In genomic region chr4:55338905-55339304, GRCm38 (mm10) we compare ENCODE assay signal across 28 mouse cellular contexts. TPM values are rescaled to one million over a fixed set of nuclear protein-coding genes. Genes with fewer than 3 reads are reported as not detected.
A peak's percentile ranks its signal among the peaks of the same experiment; 100 is the strongest.
DNase-seq lines count a peak whose midpoint lies in the region; ATAC-seq and TF ChIP-seq lines count a peak whose summit lies in the region.
"Had no signal": no experiment of that assay in that cellular context is flagged by ENCODE, and none has a peak within 500 bp of the region (broad histone marks: within the 10 kb centered on the region; RNA-seq: fewer than 3 reads in every experiment).

No protein-coding gene starts in this region.

- no peak for TF ChIP-seq CTCF in MEL (IDR thresholded peaks at IDR 0.05 in 2 of 3, conservative IDR thresholded peaks at IDR 0.05 in 1 of 3; ENCODE audit: control insufficient read depth in 1 of 3, insufficient read depth in 1 of 3, low read depth in 2 of 3, low read length in 3 of 3, poor library complexity in 1 of 3, severe bottlenecking in 1 of 3)

- TF ChIP-seq EP300 in MEL (IDR thresholded peaks at IDR 0.05; ENCODE audit: low read depth in 1 of 2, low read length in 2 of 2), result peak; percentile 35 to 39; a peak in 1 of 4 replicates

- H3K4me1 ChIP-seq in MEL (ENCODE audit: control insufficient read depth in 1 of 2, insufficient read depth in 2 of 2, low read length in 2 of 2), result peaks cover 14 to 22% of the 10 kb centered on the region in 2 experiments
- H3K4me1 ChIP-seq in liver, embryonic 13.5 days (replicated peaks), result peaks cover 39% of the 10 kb centered on the region
- peaks cover 16% of the 10 kb centered on the region for H3K4me1 ChIP-seq in liver, embryonic 16.5 days (ENCODE audit: control insufficient read depth, low read depth, low read length)
- H3K4me1 ChIP-seq: embryonic facial prominence, embryonic 10.5 days; embryonic facial prominence, embryonic 13.5 days; forebrain, embryonic 10.5 days; forebrain, embryonic 13.5 days; hindbrain, embryonic 10.5 days; hindbrain, embryonic 13.5 days had no signal

- WGBS in liver, embryonic 13.5 days (ENCODE audit: insufficient replicate concordance), result 19% methylated on average over 1 of the region's 1 CpGs
- WGBS in liver, embryonic 16.5 days (ENCODE audit: insufficient replicate concordance), result 29% methylated on average over 1 of the region's 1 CpGs

- DNase-seq in MEL (ENCODE audit: low read depth, low spot score), result no peak
- peak; percentile 51 for DNase-seq in c-Kit-positive CD71-positive TER-119-positive erythroid progenitor cells, embryonic 14.5 days (ENCODE audit: low spot score)
- DNase-seq in liver, embryonic 13.5 days, result no peak
- DNase-seq in kidney, adult 8-10 months, result no peak
- no peak for DNase-seq in layer of hippocampus, adult 9-11 months
- no peak for DNase-seq in right cerebral cortex, postnatal 25 days
- DNase-seq: adrenal gland, postnatal 10 days; adrenal gland, postnatal 36 days; cerebellum, adult 11 months; cerebellum, adult 8-10 months; cerebellum, postnatal 10 days; cerebellum, postnatal 36 days; embryo, embryonic 11 days; gastrocnemius, postnatal 10 days; gastrocnemius, postnatal 36 days had no signal

- H3K27me3 ChIP-seq in MEL (ENCODE audit: control insufficient read depth in 1 of 2, insufficient read depth in 2 of 2, low read length in 2 of 2), result no peaks in the 10 kb centered on the region
- H3K27me3 ChIP-seq in liver, embryonic 13.5 days, result no peaks in the 10 kb centered on the region
- no peaks in the 10 kb centered on the region for H3K27me3 ChIP-seq in liver, embryonic 16.5 days (ENCODE audit: control insufficient read depth, insufficient read depth, low read depth, low read length)
- H3K27me3 ChIP-seq: embryonic facial prominence, embryonic 13.5 days; forebrain, embryonic 13.5 days; hindbrain, embryonic 13.5 days had no signal

- no peak overlapping the region for H3K9ac ChIP-seq in MEL (ENCODE audit: control insufficient read depth, low read depth, low read length, poor library complexity, severe bottlenecking)
- H3K9ac ChIP-seq in liver, embryonic 13.5 days, result no peak overlapping the region
- H3K9ac ChIP-seq in liver, embryonic 16.5 days (ENCODE audit: low read depth, low read length), result no peak overlapping the region
- H3K9ac ChIP-seq: embryonic facial prominence, embryonic 13.5 days; forebrain, embryonic 13.5 days; hindbrain, embryonic 13.5 days had no signal

- no peak overlapping the region for H3K4me3 ChIP-seq in MEL (ENCODE audit: control insufficient read depth in 1 of 2, insufficient read depth in 1 of 2, low read depth in 2 of 2, low read length in 2 of 2)
- no peak overlapping the region for H3K4me3 ChIP-seq in liver, embryonic 13.5 days (replicated peaks)
- no peak overlapping the region for H3K4me3 ChIP-seq in liver, embryonic 16.5 days (ENCODE audit: low read depth, low read length)
- H3K4me3 ChIP-seq: embryonic facial prominence, embryonic 10.5 days; embryonic facial prominence, embryonic 13.5 days; forebrain, embryonic 10.5 days; forebrain, embryonic 13.5 days; hindbrain, embryonic 10.5 days; hindbrain, embryonic 13.5 days had no signal

- no peak overlapping the region for H3K27ac ChIP-seq in MEL (ENCODE audit: control insufficient read depth, low read depth, low read length)
- H3K27ac ChIP-seq in liver, embryonic 13.5 days, result no peak overlapping the region; the same call in 1 of the 2 replicates
- no peak overlapping the region; the same call in 1 of the 2 replicates for H3K27ac ChIP-seq in liver, embryonic 16.5 days (ENCODE audit: low read length)
- H3K27ac ChIP-seq: embryonic facial prominence, embryonic 10.5 days; embryonic facial prominence, embryonic 13.5 days; forebrain, embryonic 10.5 days; forebrain, embryonic 13.5 days; hindbrain, embryonic 10.5 days; hindbrain, embryonic 13.5 days had no signal

- H3K9me3 ChIP-seq in MEL (replicated peaks; ENCODE audit: insufficient read depth, low read length), result no peaks in the 10 kb centered on the region
- no peaks in the 10 kb centered on the region for H3K9me3 ChIP-seq in liver, embryonic 13.5 days (replicated peaks)
- H3K9me3 ChIP-seq in liver, embryonic 16.5 days (replicated peaks; ENCODE audit: control insufficient read depth, low read length), result no peaks in the 10 kb centered on the region
- H3K9me3 ChIP-seq: embryonic facial prominence, embryonic 10.5 days; embryonic facial prominence, embryonic 13.5 days; forebrain, embryonic 10.5 days; forebrain, embryonic 13.5 days; hindbrain, embryonic 10.5 days; hindbrain, embryonic 13.5 days had no signal

- H3K36me3 ChIP-seq in MEL (ENCODE audit: control insufficient read depth in 1 of 2, insufficient read depth in 2 of 2, low read length in 2 of 2), result peaks cover 0 to 23% of the 10 kb centered on the region in 2 experiments; a peak in 2 of 4 replicates
- H3K36me3 ChIP-seq in liver, embryonic 13.5 days, result no peaks in the 10 kb centered on the region
- H3K36me3 ChIP-seq in liver, embryonic 16.5 days (ENCODE audit: control insufficient read depth, insufficient read depth), result no peaks in the 10 kb centered on the region
- H3K36me3 ChIP-seq: embryonic facial prominence, embryonic 10.5 days; embryonic facial prominence, embryonic 13.5 days; forebrain, embryonic 10.5 days; hindbrain, embryonic 10.5 days; hindbrain, embryonic 13.5 days had no signal

- ATAC-seq in liver, embryonic 13.5 days (ENCODE audit: low read depth), result peak; percentile 52; the same call in 1 of the 2 replicates
- 0 out of 2 replicates have a peak, but pooled peaks have one; percentile 35 for ATAC-seq in liver, embryonic 16.5 days (ENCODE audit: low read depth)
- ATAC-seq in erythroblast, adult 5-6 weeks (replicated peaks; ENCODE audit: low FRiP score, poor library complexity, severe bottlenecking), result no peak
- ATAC-seq: activated CD4-positive, CD25-positive, alpha-beta regulatory T cell, adult 4 months; CD4-positive, CD25-positive, alpha-beta regulatory T cell, adult 4 months; forebrain, embryonic 13.5 days; forebrain, embryonic 16.5 days; hindbrain, embryonic 16.5 days had no signal

- H3K4me2 ChIP-seq in liver, embryonic 13.5 days, result no peak overlapping the region
- no peak overlapping the region; the same call in 1 of the 2 replicates for H3K4me2 ChIP-seq in liver, embryonic 16.5 days (ENCODE audit: low read depth, low read length)
- H3K4me2 ChIP-seq: embryonic facial prominence, embryonic 13.5 days; forebrain, embryonic 13.5 days; heart, embryonic 11.5 days; hindbrain, embryonic 13.5 days had no signal

- no peaks in the 10 kb centered on the region for H3K79me2 ChIP-seq in MEL (ENCODE audit: control insufficient read depth, insufficient read depth, low read length, poor library complexity)

- no peak for TF ChIP-seq POLR2A in MEL (IDR thresholded peaks at IDR 0.05; ENCODE audit: control insufficient read depth in 1 of 2, insufficient read depth in 1 of 2, low read depth in 1 of 2, low read length in 2 of 2, poor library complexity in 1 of 2)

- no peak for TF ChIP-seq RAD21 in MEL (IDR thresholded peaks at IDR 0.05; ENCODE audit: low read depth, low read length)

TF ChIP-seq in MEL, 35 proteins besides CTCF, POLR2A, EP300 and RAD21:
- TF ChIP-seq SIN3A (IDR thresholded peaks at IDR 0.05; ENCODE audit: low read length) (no peak), MAFK (IDR thresholded peaks at IDR 0.05; ENCODE audit: borderline replicate concordance, low read depth, low read length) (no peak), TCF12 (IDR thresholded peaks at IDR 0.05; ENCODE audit: low read depth, low read length) (peak; percentile 25; the same call in 1 of the 2 replicates), ZKSCAN1 (IDR thresholded peaks at IDR 0.05; ENCODE audit: low read depth, low read length) (no peak), CHD2 (IDR thresholded peaks at IDR 0.05; ENCODE audit: low read length) (no peak), CHD1 (IDR thresholded peaks at IDR 0.05; ENCODE audit: low read depth, low read length) (no peak), TBP (IDR thresholded peaks at IDR 0.05; ENCODE audit: low read depth, low read length) (no peak), MYC (IDR thresholded peaks at IDR 0.05; ENCODE audit: low read depth, low read length) (no peak), KAT2A (conservative IDR thresholded peaks at IDR 0.05; ENCODE audit: low read depth, low read length) (no peak), TAL1 (IDR thresholded peaks at IDR 0.05; ENCODE audit: low read length) (no peak), GABPA (IDR thresholded peaks at IDR 0.05; ENCODE audit: low read depth, low read length) (no peak), MAZ (IDR thresholded peaks at IDR 0.05; ENCODE audit: low read depth, low read length) (no peak), USF1 (IDR thresholded peaks at IDR 0.05; ENCODE audit: low read depth, low read length) (no peak), ZNF384 (IDR thresholded peaks at IDR 0.05; ENCODE audit: low read depth, low read length) (no peak), GATA1 (IDR thresholded peaks at IDR 0.05; ENCODE audit: low read depth, low read length) (peak; percentile 43), MXI1 (IDR thresholded peaks at IDR 0.05; ENCODE audit: low read depth, low read length) (no peak), HCFC1 (IDR thresholded peaks at IDR 0.05; ENCODE audit: low read depth, low read length) (no peak), UBTF (IDR thresholded peaks at IDR 0.05; ENCODE audit: borderline replicate concordance, insufficient read depth, low read depth, low read length) (no peak)

RNA-seq across cellular contexts. Expression of gene Rad23b, which starts 10.9 kb away (rescaled TPM):
- 193 and 200 TPM in 2 replicates for total RNA-seq in MEL (2012; rRNA removed)
- polyA plus RNA-seq in MEL (2012; ENCODE audit: insufficient read depth in 1 of 2, insufficient read length in 2 of 2, low read depth in 1 of 2, low replicate concordance in 2 of 2, missing spikeins in 1 of 2), result 100 to 1,000 TPM in 1 of 2 experiments, not detected in 1; 270 TPM
- 42.4 and 45.1 TPM in 2 replicates for polyA plus RNA-seq in liver, embryonic 13.5 days (2015; fragmentation: Nextera tagmentation; extraction: Ambion mirVana)
- polyA plus RNA-seq in liver, embryonic 16.5 days (2015; fragmentation: Nextera tagmentation; extraction: Ambion mirVana), result 30.1 and 31.8 TPM in 2 replicates
- 29.4 and 32.2 TPM in 2 replicates for total RNA-seq in erythroblast, adult 5-6 weeks (2015; ENCODE audit: low replicate concordance)
- 21.1 and 31.1 TPM in 2 replicates for total RNA-seq in erythroblast, adult 5-6 weeks (2017; ENCODE audit: low replicate concordance)
